Mouse (Mus musculus) cortical plate, adult 2 months (tissue): Measurements from ENCODE around the gene Otud4.

Experiments
- CTCF ChIP-seq: fragments of 200-500 bp; IDR thresholded peaks from 2 replicates; pipeline ENCODE4 v1.5.1; 2011; ENCODE audit warnings: mild to moderate bottlenecking, control low read depth, low read length; ENCODE audit not compliant: insufficient read depth; ENCODE audit errors: extremely low read depth
- POLR2A ChIP-seq: fragments of 200-500 bp; IDR thresholded peaks from 2 replicates; pipeline ENCODE4 v1.6.1; 2011; ENCODE audit warnings: mild to moderate bottlenecking, low read length, control low read depth; ENCODE audit not compliant: insufficient read depth; ENCODE audit errors: extremely low read depth

DNA sequence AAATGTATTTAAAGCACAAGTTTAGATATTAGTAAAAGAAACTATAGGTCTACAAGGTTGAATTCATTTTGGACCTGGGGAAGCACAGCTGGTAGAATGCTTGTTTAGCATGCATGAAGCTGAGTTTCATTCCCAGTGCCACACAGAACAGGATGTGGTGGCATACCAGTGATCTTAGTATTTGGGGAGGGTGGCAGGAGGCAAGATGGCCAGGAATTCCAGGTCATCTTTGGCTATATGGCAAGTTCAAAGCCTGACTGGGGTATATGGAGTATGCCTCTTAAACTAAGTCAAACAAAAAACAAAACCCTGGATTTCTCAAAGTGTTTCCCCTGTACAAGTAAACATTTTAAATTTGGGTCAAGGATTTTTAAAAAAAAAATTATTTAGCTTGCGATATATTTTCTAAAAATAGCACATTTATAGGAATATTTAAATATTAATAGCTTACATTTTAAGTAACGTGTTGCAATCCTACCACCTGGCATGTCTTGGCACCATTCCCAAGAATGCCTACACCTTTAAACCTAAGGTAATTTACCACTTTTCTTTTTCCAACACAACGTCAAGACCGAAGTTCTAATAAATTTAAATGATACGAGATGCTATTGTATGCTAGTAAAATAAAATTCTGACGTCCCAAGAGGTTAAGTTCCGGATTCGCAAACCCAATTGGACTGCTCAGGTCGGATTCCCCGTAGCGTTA, 1.3 kb upstream of the Otud4 start:
- no peak for TF ChIP-seq POLR2A
- no peak for TF ChIP-seq CTCF
